Mouse (Mus musculus) heart, adult 11 months (tissue): ENCODE measurements around the gene Plekhj1.
"Not testable (repeated sequence)": the region's sequence is repeated elsewhere in the genome, so short reads cannot be mapped to it uniquely, and the experiment has no call there.

Experiments used
- DNase-seq: peaks from one replicate; pipeline ENCODE4 v3.0.0; 2022

Plekhj1 gene

DNA sequence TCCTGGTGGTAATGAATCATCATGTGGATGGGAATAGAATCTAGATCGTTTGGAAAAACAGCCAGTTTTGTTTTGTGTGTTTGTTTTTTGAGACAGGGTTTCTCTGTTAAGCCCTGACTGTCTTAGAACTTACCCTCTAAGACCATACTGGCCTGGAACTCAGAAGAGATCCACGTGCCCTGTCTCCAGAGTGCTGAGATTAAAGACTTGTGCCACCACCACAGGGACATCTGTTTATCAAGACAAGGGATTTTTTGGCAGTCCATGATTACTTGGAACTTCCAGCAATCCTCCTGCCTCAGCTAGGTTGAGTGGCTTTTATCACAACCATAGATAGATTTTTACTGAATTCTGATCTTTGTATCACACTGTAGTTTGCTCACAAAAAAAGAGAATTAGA is 26.4 kb upstream of the Plekhj1 start:
- DNase-seq = no peak

DNA sequence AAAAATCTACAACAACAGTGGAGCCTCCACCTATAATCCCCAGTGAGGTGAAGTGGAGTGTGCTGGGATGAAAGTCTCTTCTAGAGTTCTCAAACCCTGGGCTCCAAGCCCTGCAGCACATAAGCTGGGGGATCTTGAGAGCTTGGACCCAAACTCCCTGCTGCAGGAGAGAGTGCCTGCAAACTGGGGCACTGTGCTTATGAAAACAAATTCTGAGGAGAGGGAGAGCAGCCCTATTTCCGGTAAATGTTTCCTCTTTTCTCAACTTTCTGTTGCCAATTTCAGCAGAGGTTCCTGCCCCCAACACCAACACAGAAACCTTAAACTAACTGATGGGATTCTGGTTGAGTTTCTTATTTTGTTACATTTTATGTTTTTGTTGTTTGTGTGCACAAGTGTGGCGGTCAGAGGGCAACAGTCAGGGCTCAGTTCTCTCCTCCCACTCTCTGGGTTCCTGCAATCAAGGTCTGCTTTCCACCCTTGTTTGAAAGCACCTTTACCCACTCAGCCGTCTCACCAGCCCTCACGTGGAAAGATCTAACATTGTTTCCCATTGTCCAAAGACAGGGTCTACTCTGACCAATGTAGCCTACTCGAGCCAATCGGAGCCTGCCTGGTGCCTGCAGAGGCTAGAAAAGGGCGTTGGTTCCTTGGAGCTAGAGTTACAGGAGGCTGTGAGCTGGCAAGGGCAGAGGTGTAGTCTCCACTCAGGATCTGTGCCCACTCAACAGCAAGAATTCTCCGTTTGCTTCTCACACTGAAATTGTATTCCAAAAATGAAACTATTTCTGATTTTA is 25.6 kb upstream of the Plekhj1 start:
- DNase-seq = no peak

DNA sequence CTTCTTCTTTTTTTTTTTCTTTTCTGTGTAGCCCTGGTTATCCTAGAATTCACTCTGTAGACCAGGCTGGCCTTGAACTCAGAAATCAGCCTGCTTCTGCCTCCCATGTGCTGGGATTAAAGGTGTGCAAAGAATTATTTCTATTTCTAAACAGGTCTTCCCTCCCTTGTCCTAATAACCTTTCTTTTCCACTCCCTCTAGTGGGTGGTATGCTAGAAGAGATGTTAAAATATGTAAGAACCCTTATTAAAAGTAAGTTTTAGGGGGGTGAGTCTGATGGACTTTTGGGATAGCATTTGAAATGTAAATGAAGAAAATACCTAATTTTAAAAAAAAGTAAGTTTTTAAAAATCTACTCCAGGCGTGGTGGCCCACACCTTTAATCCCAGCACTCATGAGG is 24.9 kb upstream of the Plekhj1 start:
- DNase-seq = no peak

- DNase-seq = no peak
Measured at GRCm38 (mm10) chr10:80822528-80822927, 24.1 kb upstream of the Plekhj1 start.

- DNase-seq = no peak
Measured at GRCm38 (mm10) chr10:80821991-80822390, 23.6 kb upstream of the Plekhj1 start.

DNA sequence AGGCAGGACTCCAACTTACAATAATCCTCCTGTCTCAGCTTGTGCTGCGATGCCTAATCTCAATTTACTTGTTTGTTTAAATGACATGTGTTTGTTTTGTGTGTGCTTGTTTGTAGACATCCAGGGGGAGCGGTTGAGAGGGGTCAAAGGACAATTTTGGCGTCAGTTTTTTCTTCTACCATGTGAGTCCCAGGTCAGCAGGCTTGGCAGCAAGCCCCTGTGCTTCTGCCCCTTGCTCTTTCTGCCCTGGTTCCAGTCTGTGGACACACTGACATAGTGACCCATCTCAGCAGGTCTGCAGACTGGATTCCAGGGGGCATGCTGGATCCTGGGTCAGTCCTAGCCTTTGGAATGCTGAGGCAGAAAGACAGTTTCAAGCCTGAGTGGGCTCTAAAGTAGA is 21.0 kb upstream of the Plekhj1 start:
- DNase-seq = no peak

DNA sequence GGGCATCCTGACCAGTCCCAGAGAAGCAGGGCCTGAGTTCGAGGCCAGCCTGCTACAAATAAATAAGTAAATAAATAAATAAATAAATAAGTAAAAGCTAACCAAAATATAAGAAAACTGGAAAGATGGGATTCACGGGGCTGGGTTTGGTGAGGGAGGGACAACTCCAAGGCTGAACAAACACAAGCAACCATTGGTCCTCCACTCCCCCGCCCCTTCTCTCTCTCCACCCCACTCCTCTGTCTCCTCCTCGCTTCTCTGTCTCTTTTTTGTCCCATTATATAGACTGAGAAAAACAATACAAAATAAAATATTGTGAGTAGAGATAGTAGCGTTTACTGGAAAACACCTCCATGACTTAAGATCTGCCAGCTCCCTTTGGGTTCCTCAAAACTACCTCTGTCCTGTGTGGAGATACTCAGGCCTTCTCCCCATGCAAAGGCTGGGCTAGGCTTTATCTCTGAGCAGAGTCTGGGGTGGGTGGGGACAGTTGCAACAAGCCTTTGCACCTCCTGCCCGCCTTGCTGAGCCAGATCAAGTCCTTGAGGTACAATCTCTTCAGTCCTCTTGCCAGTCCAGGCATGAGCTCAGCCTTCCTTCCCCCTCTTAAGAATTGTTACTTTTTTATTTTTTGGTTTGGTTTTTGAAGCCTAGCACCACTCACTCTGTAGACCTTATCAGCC is 20.3 kb upstream of the Plekhj1 start:
- DNase-seq = no peak

DNA sequence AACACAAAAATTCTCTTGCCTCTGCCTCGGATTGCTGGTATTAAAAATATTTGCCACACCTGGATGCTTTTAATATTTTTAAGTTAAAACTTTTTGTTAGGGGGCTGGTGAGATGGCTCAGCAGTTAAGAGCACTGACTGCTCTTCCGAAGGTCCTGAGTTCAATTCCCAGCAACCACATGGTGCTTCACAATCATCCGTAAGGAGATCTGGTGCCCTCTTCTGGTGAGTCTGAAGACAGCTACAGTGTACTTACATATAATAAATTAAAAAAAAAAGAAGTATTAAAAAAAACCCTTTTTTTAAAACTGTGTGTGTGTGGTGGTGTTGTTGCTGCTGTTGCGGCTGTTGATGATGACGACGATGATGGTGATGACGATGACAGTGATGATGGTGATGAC is 19.5 kb upstream of the Plekhj1 start:
- not testable (repeated sequence) for DNase-seq

- no peak for DNase-seq
Measured at GRCm38 (mm10) chr10:80817164-80817563, 18.7 kb upstream of the Plekhj1 start.

GRCm38 (mm10) chr10:80816303-80816702 is 17.9 kb upstream of the Plekhj1 start:
- not testable (repeated sequence) for DNase-seq

GRCm38 (mm10) chr10:80814800-80815199 is 16.4 kb upstream of the Plekhj1 start:
- DNase-seq = no peak

- no peak for DNase-seq
Measured at GRCm38 (mm10) chr10:80813366-80813765, 14.9 kb upstream of the Plekhj1 start, which contains the start of gene Jsrp1. Gene Jsrp1, minus strand, starts transcription at chr10:80813498.

GRCm38 (mm10) chr10:80812391-80813041 is 14.1 kb upstream of the Plekhj1 start:
- no peak for DNase-seq

DNA sequence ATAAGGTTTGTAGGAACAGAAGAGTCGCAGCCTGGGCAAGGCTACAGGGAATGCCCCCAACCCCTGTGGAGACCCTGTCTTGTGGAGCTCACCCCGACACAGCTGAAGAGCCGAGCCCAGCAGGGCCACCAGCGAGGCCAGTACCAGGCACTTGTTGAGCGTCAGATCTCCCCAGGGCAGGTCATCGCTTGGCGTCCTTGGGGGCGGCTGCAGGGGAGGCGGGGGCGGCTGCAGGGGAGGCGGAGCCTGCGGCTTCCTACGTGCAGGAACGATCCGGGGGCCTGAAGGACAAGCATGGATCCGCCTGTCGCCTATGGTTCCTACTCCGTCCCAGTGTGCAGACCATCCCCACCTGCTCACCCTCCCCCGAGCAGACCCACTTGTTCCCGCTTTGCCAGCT is 11.7 kb upstream of the Plekhj1 start:
- no peak for DNase-seq

DNA sequence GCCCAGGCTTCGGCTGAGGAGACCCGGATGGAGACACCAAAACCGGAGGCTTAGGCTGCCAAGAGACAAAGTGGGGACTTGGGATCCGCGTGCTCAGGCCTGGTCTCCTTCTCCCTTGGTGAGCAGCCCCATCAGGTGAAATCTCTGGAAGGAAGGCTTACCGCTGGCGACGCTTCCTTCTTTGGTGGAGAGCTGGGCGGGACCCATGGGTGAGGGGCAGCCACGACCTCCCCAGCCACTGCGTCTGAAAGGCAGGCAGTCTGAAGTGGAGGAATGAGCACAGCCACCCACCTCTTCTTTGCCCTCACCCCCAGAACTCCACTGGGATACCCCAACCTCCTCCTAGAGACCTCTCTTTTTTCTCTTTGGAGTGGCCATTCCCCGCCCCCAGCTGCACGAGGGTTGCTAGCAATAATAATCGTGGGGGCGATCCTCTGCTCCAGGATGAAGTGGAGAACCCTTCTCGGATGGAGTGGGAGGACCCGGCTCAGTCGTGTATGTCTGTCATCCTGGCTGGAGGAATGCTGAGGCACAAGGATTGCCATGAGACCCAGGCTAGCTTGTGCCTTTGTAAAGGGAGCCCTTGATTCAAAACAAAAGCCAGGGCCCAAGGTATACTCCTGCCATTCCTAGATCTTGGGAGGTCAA is 10.7 kb upstream of the Plekhj1 start:
- no peak for DNase-seq

DNA sequence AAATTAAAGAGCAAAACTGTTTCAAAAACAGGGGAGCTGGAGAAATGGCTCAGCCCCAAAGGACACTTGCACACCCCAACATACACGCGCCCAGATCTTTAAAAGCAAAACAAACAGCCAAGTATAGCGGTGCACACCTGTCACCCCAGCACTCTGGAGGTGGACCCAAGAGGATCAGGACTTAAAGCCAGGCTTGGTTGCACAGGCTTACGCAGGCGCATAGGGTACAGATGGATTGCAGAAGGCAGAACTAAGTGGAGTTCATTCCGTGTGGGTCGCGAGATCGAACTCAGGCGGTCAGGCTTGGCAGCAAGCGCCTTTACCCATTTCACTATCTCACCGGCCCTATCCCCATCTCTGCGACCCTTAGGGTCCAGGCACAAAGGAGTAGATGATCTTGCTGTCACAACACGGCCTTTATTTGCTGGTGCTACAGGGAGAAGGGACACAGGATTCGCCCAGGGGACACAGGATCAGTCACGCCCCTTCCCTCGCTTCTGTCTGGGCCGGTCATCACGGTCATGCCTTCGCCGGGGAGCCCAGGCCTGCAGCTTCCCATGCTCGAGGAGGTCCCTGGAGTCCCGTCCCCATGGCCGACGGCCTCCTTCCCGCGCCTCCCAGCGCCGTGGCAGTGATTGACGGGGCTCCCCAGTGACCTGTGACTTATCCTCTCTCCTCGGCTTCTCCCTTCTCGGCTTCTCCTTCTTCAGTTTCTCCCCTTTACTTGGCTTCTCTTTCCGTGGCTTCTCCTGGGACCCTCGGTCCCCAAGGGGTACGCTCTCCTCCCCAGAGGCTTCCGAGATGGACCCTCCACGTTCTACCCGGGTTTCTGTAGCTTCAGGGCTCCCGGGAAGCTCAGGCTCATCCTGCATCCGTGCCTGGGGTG is 9.9 kb upstream of the Plekhj1 start:
- peak; percentile 94 for DNase-seq

- DNase-seq = peak; percentile 98
Measured at GRCm38 (mm10) chr10:80807057-80807627, 8.7 kb upstream of the Plekhj1 start.

DNA sequence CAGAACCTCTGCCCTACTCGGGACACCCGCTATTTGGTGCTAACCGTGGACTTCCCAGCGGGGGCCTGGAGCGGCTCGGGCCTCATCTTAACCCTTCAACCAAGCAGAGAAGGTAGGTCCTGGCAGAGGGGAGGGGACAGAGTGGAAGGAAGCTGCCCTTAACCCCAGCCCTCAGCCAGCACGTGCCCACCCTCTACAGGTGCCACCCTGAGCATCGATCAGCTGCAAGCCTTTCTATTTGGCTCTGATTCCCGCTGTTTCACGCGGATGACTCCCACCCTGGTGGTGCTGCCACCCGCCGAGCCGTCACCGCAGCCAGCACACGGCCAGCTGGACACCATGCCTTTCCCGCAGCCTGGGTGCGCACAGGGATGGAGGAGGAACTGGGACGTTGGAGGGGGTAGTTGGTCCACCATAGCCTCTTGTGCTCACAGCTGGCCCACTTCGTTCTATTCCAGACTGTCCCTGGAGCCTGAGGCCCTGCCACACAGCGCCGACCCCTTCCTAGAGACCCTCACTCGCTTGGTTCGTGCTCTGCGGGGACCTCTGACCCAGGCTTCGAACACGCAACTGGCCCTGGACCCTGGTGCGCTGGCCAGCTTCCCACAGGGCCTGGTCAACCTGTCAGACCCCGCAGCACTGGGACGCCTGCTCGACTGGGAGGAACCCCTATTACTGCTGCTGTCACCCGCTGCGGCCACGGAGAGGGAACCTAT is 8.1 kb upstream of the Plekhj1 start:
- DNase-seq = peak; percentile 92

GRCm38 (mm10) chr10:80805925-80806324 is 7.5 kb upstream of the Plekhj1 start:
- peak; percentile 96 for DNase-seq

DNA sequence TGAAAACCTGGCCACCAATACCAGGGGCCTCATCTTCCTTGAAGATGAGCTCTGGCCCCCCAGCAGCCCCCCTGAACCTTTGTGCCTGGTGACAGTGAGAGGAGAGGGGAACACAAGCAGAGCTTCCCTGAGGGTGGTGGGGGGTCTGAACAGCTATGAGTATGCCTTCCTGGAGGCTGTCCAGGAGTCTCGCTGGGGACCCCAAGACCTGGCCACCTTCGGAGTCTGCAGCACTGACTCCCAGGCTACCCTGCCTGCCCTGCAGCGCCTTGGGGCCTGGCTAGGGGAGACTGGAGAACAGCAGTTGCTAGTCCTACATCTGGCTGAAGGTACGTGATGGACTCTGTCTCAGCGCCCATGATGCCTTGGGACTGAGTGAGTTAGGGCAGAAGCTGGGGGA is 6.9 kb upstream of the Plekhj1 start:
- no peak for DNase-seq

DNA sequence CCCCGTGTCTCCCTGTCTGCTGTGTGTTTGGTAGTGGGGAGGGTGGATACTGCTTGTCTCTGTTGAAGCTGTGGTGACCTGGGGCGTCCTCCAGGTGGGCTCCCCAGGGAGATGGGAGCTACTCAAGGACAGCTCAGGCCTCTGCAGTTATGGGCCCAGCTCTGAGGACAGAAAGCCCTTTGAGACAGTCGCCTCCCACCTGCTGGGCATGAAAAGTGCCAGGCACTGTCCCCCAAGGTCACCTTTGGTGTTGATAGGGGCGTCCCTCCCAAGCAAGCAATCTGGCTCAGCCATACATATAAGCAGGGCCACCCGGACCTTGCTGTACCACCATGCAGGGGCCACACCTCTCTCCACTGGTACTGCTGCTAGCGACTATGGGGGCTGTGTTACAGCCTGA is 6.5 kb upstream of the Plekhj1 start, which contains the start of gene Amh:
Gene Amh (plus strand): TSS at position 328 of the 400 bp plus-strand sequence.
- no peak for DNase-seq
